Mouse (Mus musculus): Measurements from ENCODE around the gene Rnf187.

The Rnf187 gene

GRCm38 (mm10) chr11:58947306-58947705 is 8.6 kb upstream of the Rnf187 start:
- no peak for DNase-seq (ENCODE audit: low spot score)

GRCm38 (mm10) chr11:58944136-58944535 is 5.4 kb upstream of the Rnf187 start:
- DNase-seq (ENCODE audit: low spot score), result no peak

GRCm38 (mm10) chr11:58939088-58939439 is 348 bp upstream of the Rnf187 start:
- DNase-seq (ENCODE audit: low spot score), result no peak

- peak; percentile 72 for DNase-seq (ENCODE audit: low spot score)
These were observed 807 bp downstream of the Rnf187 start for GRCm38 (mm10) chr11:58937909-58938308.

- no peak for DNase-seq (ENCODE audit: low spot score)
These were observed 7.1 kb downstream of the Rnf187 start for GRCm38 (mm10) chr11:58931576-58931975.

GRCm38 (mm10) chr11:58930254-58930653 is 8.5 kb downstream of the Rnf187 start:
- DNase-seq (ENCODE audit: low spot score), result no peak

- DNase-seq (ENCODE audit: low spot score), result no peak
These were observed 9.1 kb downstream of the Rnf187 start for GRCm38 (mm10) chr11:58929641-58930040.

GRCm38 (mm10) chr11:58929055-58929454 is 9.7 kb downstream of the Rnf187 start:
- no peak for DNase-seq (ENCODE audit: low spot score)

GRCm38 (mm10) chr11:58927790-58928651 is 10.7 kb downstream of the Rnf187 start:
- peak; percentile 84 for DNase-seq (ENCODE audit: low spot score)

- no peak for DNase-seq (ENCODE audit: low spot score)
These were observed 11.7 kb downstream of the Rnf187 start for GRCm38 (mm10) chr11:58927053-58927452.

- DNase-seq (ENCODE audit: low spot score), result no peak
These were observed 12.1 kb downstream of the Rnf187 start for GRCm38 (mm10) chr11:58926651-58927050.

- DNase-seq (ENCODE audit: low spot score), result no peak
These were observed 16.3 kb downstream of the Rnf187 start for GRCm38 (mm10) chr11:58922420-58922819.

GRCm38 (mm10) chr11:58918759-58919158 is 20.0 kb downstream of the Rnf187 start:
- DNase-seq (ENCODE audit: low spot score), result no peak

GRCm38 (mm10) chr11:58917745-58918366 is 20.9 kb downstream of the Rnf187 start, which contains the start of gene Btnl10:
Btnl10 (plus strand) TSS chr11:58917908.
- DNase-seq (ENCODE audit: low spot score), result no peak

- peak; percentile 65 for DNase-seq (ENCODE audit: low spot score)
These were observed 21.6 kb downstream of the Rnf187 start for GRCm38 (mm10) chr11:58916879-58917744.

- DNase-seq (ENCODE audit: low spot score), result peak; percentile 54
These were observed 24.2 kb downstream of the Rnf187 start for GRCm38 (mm10) chr11:58914461-58915028.

GRCm38 (mm10) chr11:58913776-58914175 is 24.9 kb downstream of the Rnf187 start:
- DNase-seq (ENCODE audit: low spot score), result no peak

- peak; percentile 43 for DNase-seq (ENCODE audit: low spot score)
These were observed 33.9 kb downstream of the Rnf187 start for GRCm38 (mm10) chr11:58904838-58905237.

GRCm38 (mm10) chr11:58904410-58904718 is 34.4 kb downstream of the Rnf187 start:
- DNase-seq (ENCODE audit: low spot score), result no peak

GRCm38 (mm10) chr11:58903511-58904409 is 35.0 kb downstream of the Rnf187 start, which contains the start of gene Zfp39:
Zfp39 (minus strand) TSS chr11:58904225.
- DNase-seq (ENCODE audit: low spot score), result peak; percentile 94

GRCm38 (mm10) chr11:58901080-58901479 is 37.6 kb downstream of the Rnf187 start:
- DNase-seq (ENCODE audit: low spot score), result no peak

Measured in embryo, embryonic 10 days (tissue).